Mouse (Mus musculus): ENCODE measurements around the gene Col1a2. TPM values are rescaled to one million over a fixed set of nuclear protein-coding genes. Genes with fewer than 3 reads are reported as not detected.

Col1a2 gene
- polyA plus RNA-seq, 1 experiment: 144 TPM

DNA sequence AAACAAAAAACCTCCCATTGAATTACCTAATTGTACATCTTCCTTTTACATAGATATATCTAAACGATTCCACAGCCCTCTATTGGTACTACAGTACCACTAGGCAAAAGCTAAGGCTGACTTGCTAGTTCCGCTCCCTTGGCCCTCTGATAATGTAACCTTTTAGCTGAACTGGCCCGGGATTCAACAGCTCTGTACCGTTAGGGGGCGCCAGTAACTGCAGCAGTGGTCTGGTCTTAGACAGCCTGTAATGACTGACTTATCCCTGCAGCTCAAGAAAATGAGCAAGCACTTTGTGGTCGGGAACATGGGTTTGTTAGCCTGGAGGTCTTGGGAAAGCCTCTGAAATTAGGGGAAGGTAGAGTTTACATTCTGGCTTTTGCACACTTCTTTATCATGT is 39.9 kb downstream of the Col1a2 start:
- TF ChIP-seq CTCF (IDR thresholded peaks at IDR 0.05; ENCODE audit: control insufficient read depth, insufficient read depth, insufficient read length): peak; percentile 10
- no peak for TF ChIP-seq USF1 (IDR thresholded peaks at IDR 0.05; ENCODE audit: low read depth)
- no peak for TF ChIP-seq MYOD1 (IDR thresholded peaks at IDR 0.05; ENCODE audit: control insufficient read depth, insufficient read length, low read depth)
- H3ac ChIP-seq (ENCODE audit: control insufficient read depth, insufficient read length, low read depth): no peak overlapping the region
- H3K36me3 ChIP-seq (ENCODE audit: control insufficient read depth, insufficient read depth): peaks cover 27% of the 10 kb centered on the region

DNA sequence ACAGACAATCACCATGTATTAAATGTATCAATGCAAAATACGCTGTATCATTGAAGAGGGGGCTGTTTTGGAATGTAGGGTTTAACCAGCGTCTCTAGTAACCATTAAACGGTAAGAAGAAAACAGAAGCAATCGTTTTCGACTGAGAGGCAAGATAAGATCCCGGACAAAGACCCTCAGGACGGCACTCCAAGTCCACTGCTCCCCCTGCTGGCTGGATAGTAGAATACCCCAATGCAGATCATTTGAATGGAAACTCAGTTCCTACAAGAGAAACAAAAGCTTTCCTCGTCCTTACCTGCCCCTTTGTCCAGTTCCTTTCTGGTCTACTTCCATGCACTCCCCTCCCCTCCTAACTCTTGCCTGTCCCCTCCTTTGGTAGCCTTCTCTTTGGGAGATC is 41.1 kb downstream of the Col1a2 start:
- Histone ChIP-seq H3ac (ENCODE audit: control insufficient read depth, insufficient read length, low read depth) (no peak overlapping the region), H3K4me3 (ENCODE audit: insufficient read depth, poor library complexity, severe bottlenecking) (no peak overlapping the region), H3K27me3 (ENCODE audit: control insufficient read depth, insufficient read depth, insufficient read length) (no peaks in the 10 kb centered on the region), H3K79me3 (ENCODE audit: low read depth) (no peaks in the 10 kb centered on the region), H3K36me3 (ENCODE audit: control insufficient read depth, insufficient read depth) (peaks cover 15% of the 10 kb centered on the region), H3K79me2 (ENCODE audit: control insufficient read depth, insufficient read depth) (no peaks in the 10 kb centered on the region)
- TF ChIP-seq CTCF (IDR thresholded peaks at IDR 0.05; ENCODE audit: control insufficient read depth, insufficient read depth, insufficient read length) (peak; percentile 37), USF1 (IDR thresholded peaks at IDR 0.05; ENCODE audit: low read depth) (no peak)

More for the DNA sequence above, 39.9 kb downstream of the Col1a2 start:
- Histone ChIP-seq H3K79me2 (ENCODE audit: control insufficient read depth, insufficient read depth) (no peaks in the 10 kb centered on the region), H3K27me3 (ENCODE audit: control insufficient read depth, insufficient read depth, insufficient read length) (no peaks in the 10 kb centered on the region), H3K4me3 (ENCODE audit: insufficient read depth, poor library complexity, severe bottlenecking) (no peak overlapping the region), H3K79me3 (ENCODE audit: low read depth) (no peaks in the 10 kb centered on the region)

DNA sequence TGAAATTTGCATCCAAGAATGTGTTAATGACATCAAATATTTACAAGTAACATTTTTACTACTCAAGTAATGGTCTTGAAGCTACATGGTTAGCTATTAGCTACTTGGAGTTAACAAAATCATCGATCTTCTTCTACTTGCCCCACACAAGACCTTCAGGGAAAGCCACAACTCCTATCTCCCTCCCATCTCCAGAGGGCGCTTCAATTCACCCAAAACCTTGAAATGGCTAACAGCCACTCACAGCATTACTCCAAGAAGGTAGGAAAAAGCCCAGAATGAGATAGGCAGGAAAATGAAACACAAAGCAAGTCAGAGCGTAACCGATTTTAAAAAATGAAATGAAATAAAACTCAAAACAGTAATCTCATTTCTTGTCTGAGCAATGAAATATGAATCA is 44.3 kb downstream of the Col1a2 start:
- no peaks in the 10 kb centered on the region for H3K27me3 ChIP-seq (ENCODE audit: control insufficient read depth, insufficient read depth, insufficient read length)
- no peak for TF ChIP-seq FOSL1 (IDR thresholded peaks at IDR 0.05; ENCODE audit: insufficient read depth, low read length, poor library complexity, severe bottlenecking)
- no peak for TF ChIP-seq CEBPB (IDR thresholded peaks at IDR 0.05; ENCODE audit: low read depth)
- TF ChIP-seq USF1 (IDR thresholded peaks at IDR 0.05; ENCODE audit: low read depth): no peak
- no peak for TF ChIP-seq MAX (IDR thresholded peaks at IDR 0.05)
- no peak for TF ChIP-seq MYOG (IDR thresholded peaks at IDR 0.05; ENCODE audit: control insufficient read depth, extremely low read depth, insufficient read length)
- TF ChIP-seq CTCF (IDR thresholded peaks at IDR 0.05; ENCODE audit: control insufficient read depth, insufficient read depth, insufficient read length): no peak
- TF ChIP-seq MYOD1 (IDR thresholded peaks at IDR 0.05; ENCODE audit: control insufficient read depth, insufficient read length, low read depth): no peak
- H3K36me3 ChIP-seq (ENCODE audit: control insufficient read depth, insufficient read depth): no peaks in the 10 kb centered on the region
- H3K4me3 ChIP-seq (ENCODE audit: insufficient read depth, poor library complexity, severe bottlenecking): no peak overlapping the region
- H3K79me3 ChIP-seq (ENCODE audit: low read depth): no peaks in the 10 kb centered on the region
- no peak overlapping the region for H3ac ChIP-seq (ENCODE audit: control insufficient read depth, insufficient read length, low read depth)
- no peaks in the 10 kb centered on the region for H3K79me2 ChIP-seq (ENCODE audit: control insufficient read depth, insufficient read depth)

DNA sequence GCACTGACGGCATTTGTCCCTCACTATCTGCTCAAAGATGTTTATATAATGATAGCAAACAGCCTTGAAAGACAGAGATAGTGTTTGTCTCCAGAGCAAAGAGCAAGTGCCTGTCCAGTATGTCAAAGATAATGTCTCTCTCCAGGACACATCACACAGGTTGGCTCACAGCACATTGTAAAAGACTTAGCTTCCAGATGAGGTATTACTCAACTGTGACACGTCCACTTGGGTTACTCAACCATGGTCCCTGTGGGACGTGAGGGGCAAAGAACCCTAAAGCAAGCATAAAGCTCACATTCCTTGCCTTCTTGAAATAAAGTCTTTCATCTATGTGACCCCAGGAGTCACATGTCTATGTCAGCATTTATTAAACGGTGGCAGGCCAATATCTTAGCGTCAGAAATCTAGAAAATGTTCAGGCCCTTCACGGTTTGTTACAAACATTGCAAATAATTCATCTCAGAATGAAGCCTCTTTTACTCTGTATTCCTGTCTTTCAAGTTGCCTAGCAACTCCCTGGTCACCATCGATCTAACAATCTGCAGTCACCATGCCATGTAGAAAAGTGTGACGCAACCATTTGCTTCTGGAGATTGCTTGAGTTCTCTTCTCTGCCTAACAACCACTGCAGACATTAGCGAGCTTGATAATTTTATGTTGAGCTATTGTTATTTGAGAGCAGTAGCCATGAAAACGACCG is 45.4 kb downstream of the Col1a2 start:
- no peaks in the 10 kb centered on the region for H3K27me3 ChIP-seq (ENCODE audit: control insufficient read depth, insufficient read depth, insufficient read length)
- TF ChIP-seq FOSL1 (IDR thresholded peaks at IDR 0.05; ENCODE audit: insufficient read depth, low read length, poor library complexity, severe bottlenecking) (no peak), MYOG (IDR thresholded peaks at IDR 0.05; ENCODE audit: control insufficient read depth, extremely low read depth, insufficient read length) (no peak), CTCF (IDR thresholded peaks at IDR 0.05; ENCODE audit: control insufficient read depth, insufficient read depth, insufficient read length) (no peak), MYOD1 (IDR thresholded peaks at IDR 0.05; ENCODE audit: control insufficient read depth, insufficient read length, low read depth) (no peak), CEBPB (IDR thresholded peaks at IDR 0.05; ENCODE audit: low read depth) (no peak), USF1 (IDR thresholded peaks at IDR 0.05; ENCODE audit: low read depth) (no peak), MAX (IDR thresholded peaks at IDR 0.05) (no peak)
- H3ac ChIP-seq (ENCODE audit: control insufficient read depth, insufficient read length, low read depth): no peak overlapping the region
- no peaks in the 10 kb centered on the region for H3K79me2 ChIP-seq (ENCODE audit: control insufficient read depth, insufficient read depth)
- no peaks in the 10 kb centered on the region for H3K79me3 ChIP-seq (ENCODE audit: low read depth)
- no peak overlapping the region for H3K4me3 ChIP-seq (ENCODE audit: insufficient read depth, poor library complexity, severe bottlenecking)
- H3K36me3 ChIP-seq (ENCODE audit: control insufficient read depth, insufficient read depth): no peaks in the 10 kb centered on the region

DNA sequence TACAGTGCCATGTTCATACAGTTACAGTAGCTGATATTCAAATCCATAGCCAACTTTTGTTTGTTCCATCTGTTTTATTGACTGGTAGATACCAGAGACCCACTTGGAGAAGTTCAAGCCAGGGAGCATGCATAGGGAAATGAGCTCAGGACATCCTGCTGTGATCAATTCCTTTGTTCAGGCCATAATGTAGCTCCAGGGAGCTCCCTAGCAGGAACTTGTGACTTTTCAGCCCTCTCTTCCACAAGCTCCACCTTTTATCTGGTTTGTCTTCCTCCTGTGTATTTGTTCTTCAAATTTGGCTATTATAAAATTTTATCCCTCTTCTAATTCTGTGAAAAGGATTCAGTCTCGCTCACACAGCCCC is 45.9 kb downstream of the Col1a2 start:
- H3K79me3 ChIP-seq (ENCODE audit: low read depth): no peaks in the 10 kb centered on the region
- H3K36me3 ChIP-seq (ENCODE audit: control insufficient read depth, insufficient read depth): no peaks in the 10 kb centered on the region
- H3ac ChIP-seq (ENCODE audit: control insufficient read depth, insufficient read length, low read depth): no peak overlapping the region
- H3K79me2 ChIP-seq (ENCODE audit: control insufficient read depth, insufficient read depth): no peaks in the 10 kb centered on the region
- H3K27me3 ChIP-seq (ENCODE audit: control insufficient read depth, insufficient read depth, insufficient read length): no peaks in the 10 kb centered on the region
- H3K4me3 ChIP-seq (ENCODE audit: insufficient read depth, poor library complexity, severe bottlenecking): no peak overlapping the region
- TF ChIP-seq FOSL1 (IDR thresholded peaks at IDR 0.05; ENCODE audit: insufficient read depth, low read length, poor library complexity, severe bottlenecking) (no peak), CEBPB (IDR thresholded peaks at IDR 0.05; ENCODE audit: low read depth) (no peak), MAX (IDR thresholded peaks at IDR 0.05) (no peak), USF1 (IDR thresholded peaks at IDR 0.05; ENCODE audit: low read depth) (no peak), MYOG (IDR thresholded peaks at IDR 0.05; ENCODE audit: control insufficient read depth, extremely low read depth, insufficient read length) (no peak), MYOD1 (IDR thresholded peaks at IDR 0.05; ENCODE audit: control insufficient read depth, insufficient read length, low read depth) (no peak), CTCF (IDR thresholded peaks at IDR 0.05; ENCODE audit: control insufficient read depth, insufficient read depth, insufficient read length) (no peak)

DNA sequence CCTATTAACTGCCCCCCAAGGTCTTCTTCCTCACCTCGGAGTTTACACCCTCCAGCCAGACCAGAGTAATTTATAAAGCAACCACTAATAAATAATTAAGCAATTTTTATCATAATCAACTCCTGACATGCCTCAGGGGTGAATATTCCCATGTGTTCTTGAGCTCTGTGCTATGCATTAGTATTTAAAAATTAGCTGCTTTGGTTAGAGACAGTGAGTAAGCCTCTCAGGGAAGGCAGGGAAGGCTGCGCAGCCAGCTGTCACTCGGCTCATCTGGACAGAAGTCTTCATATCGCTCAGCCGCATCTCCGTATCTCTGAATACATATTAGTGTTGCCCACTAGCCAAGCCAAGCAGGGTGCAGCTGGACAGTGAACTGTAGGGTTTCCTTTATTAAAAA is 50.8 kb downstream of the Col1a2 start:
- H3K79me3 ChIP-seq (ENCODE audit: low read depth): no peaks in the 10 kb centered on the region
- TF ChIP-seq FOSL1 (IDR thresholded peaks at IDR 0.05; ENCODE audit: insufficient read depth, low read length, poor library complexity, severe bottlenecking): no peak
- no peak for TF ChIP-seq MYOG (IDR thresholded peaks at IDR 0.05; ENCODE audit: control insufficient read depth, extremely low read depth, insufficient read length)
- TF ChIP-seq CTCF (IDR thresholded peaks at IDR 0.05; ENCODE audit: control insufficient read depth, insufficient read depth, insufficient read length): no peak
- no peak for TF ChIP-seq USF1 (IDR thresholded peaks at IDR 0.05; ENCODE audit: low read depth)
- no peak for TF ChIP-seq MAX (IDR thresholded peaks at IDR 0.05)
- TF ChIP-seq CEBPB (IDR thresholded peaks at IDR 0.05; ENCODE audit: low read depth): no peak
- no peak for TF ChIP-seq MYOD1 (IDR thresholded peaks at IDR 0.05; ENCODE audit: control insufficient read depth, insufficient read length, low read depth)
- no peak overlapping the region for H3K4me3 ChIP-seq (ENCODE audit: insufficient read depth, poor library complexity, severe bottlenecking)
- no peaks in the 10 kb centered on the region for H3K27me3 ChIP-seq (ENCODE audit: control insufficient read depth, insufficient read depth, insufficient read length)
- H3K79me2 ChIP-seq (ENCODE audit: control insufficient read depth, insufficient read depth): no peaks in the 10 kb centered on the region
- H3K36me3 ChIP-seq (ENCODE audit: control insufficient read depth, insufficient read depth): no peaks in the 10 kb centered on the region
- H3ac ChIP-seq (ENCODE audit: control insufficient read depth, insufficient read length, low read depth): no peak overlapping the region

All from C2C12 (cell line).